Mouse (Mus musculus): ENCODE measurements around the gene Riox1. TPM values are rescaled to one million over a fixed set of nuclear protein-coding genes. Genes with fewer than 3 reads are reported as not detected.

Riox1 gene
- polyA plus RNA-seq, 1 experiment from 2014 or later = 7.2 TPM

- Histone ChIP-seq H3K36me3 (ENCODE audit: control insufficient read depth, insufficient read depth, low read length) (no peaks in the 10 kb centered on the region), H3K4me1 (ENCODE audit: control insufficient read depth, insufficient read depth, low read depth, low read length) (no peaks in the 10 kb centered on the region), H3K9me3 (ENCODE audit: control insufficient read depth, low read length) (no peaks in the 10 kb centered on the region), H3K27me3 (replicated peaks; ENCODE audit: control insufficient read depth, insufficient read depth, low read length) (no peaks in the 10 kb centered on the region), H3K27ac (ENCODE audit: low read depth, low read length) (no peak overlapping the region), H3K9ac (ENCODE audit: low read depth, low read length) (no peak overlapping the region), H3K4me3 (ENCODE audit: low read length) (no peak overlapping the region), H3K4me2 (ENCODE audit: low read length) (no peak overlapping the region)
- WGBS = 65% methylated on average over 4 of the region's 4 CpGs
- ATAC-seq = no peak
Observed at GRCm38 (mm10) chr12:83940031-83940430, 10.4 kb upstream of the Riox1 start.

DNA sequence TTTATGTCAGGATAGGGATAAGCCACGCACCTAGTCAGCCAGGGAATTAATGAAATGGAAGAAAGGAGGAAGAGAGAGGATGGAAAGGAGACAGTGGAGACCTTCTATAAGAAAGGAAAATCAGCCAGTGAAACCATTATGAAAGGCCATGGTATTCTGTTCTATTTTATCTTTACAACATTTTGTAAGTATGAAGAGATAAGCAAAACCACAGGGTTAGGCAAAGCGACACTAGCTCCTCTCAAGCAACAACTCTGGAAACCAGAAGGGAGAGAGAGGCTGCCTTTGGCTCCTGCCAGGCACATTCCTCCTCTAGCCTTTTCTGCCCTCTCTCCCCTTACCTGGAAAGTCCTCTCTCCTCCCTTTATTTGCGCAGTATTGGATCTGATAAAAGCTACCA is 8.5 kb upstream of the Riox1 start:
- 81% methylated on average over 3 of the region's 3 CpGs for WGBS
- H3K4me2 ChIP-seq (ENCODE audit: low read length) = no peak overlapping the region

GRCm38 (mm10) chr12:83947260-83947811 is 3.1 kb upstream of the Riox1 start:
- Histone ChIP-seq H3K9ac (ENCODE audit: low read depth, low read length) (no peak overlapping the region), H3K27me3 (replicated peaks; ENCODE audit: control insufficient read depth, insufficient read depth, low read length) (no peaks in the 10 kb centered on the region), H3K4me3 (ENCODE audit: low read length) (no peak overlapping the region), H3K4me2 (ENCODE audit: low read length) (no peak overlapping the region), H3K4me1 (ENCODE audit: control insufficient read depth, insufficient read depth, low read depth, low read length) (peaks cover 15% of the 10 kb centered on the region), H3K9me3 (ENCODE audit: control insufficient read depth, low read length) (no peaks in the 10 kb centered on the region), H3K36me3 (ENCODE audit: control insufficient read depth, insufficient read depth, low read length) (no peaks in the 10 kb centered on the region), H3K27ac (ENCODE audit: low read depth, low read length) (no peak overlapping the region)
- WGBS = 83% methylated on average over 8 of the region's 8 CpGs
- ATAC-seq = no peak

More for the DNA sequence above, 8.5 kb upstream of the Riox1 start:
- no peak overlapping the region for H3K27ac ChIP-seq (ENCODE audit: low read depth, low read length)
- no peak for ATAC-seq
- no peak overlapping the region for H3K9ac ChIP-seq (ENCODE audit: low read depth, low read length)
- no peaks in the 10 kb centered on the region for H3K36me3 ChIP-seq (ENCODE audit: control insufficient read depth, insufficient read depth, low read length)
- no peaks in the 10 kb centered on the region for H3K9me3 ChIP-seq (ENCODE audit: control insufficient read depth, low read length)
- H3K4me3 ChIP-seq (ENCODE audit: low read length) = no peak overlapping the region
- no peaks in the 10 kb centered on the region for H3K4me1 ChIP-seq (ENCODE audit: control insufficient read depth, insufficient read depth, low read depth, low read length)
- no peaks in the 10 kb centered on the region for H3K27me3 ChIP-seq (replicated peaks; ENCODE audit: control insufficient read depth, insufficient read depth, low read length)

DNA sequence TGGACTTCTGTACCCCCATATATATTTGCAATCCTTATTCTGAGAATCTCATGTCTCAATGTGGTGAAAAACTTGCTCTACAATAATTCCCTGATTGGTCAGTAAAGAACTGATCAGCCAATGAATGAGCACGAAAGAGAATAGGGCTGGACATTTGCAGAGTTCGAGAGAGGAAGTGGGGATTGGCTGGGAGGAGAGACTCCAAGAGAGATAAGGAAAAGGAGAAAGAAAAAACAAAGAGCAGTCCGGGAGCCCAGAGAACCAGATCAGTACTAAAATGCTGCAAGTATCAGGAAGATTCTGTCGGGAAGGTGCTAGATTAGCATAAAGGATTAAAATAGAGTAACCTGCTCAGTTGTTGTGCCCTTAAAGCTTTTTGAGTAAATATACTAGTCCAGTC is 1.4 kb upstream of the Riox1 start:
- no peak for ATAC-seq
- Histone ChIP-seq H3K27me3 (replicated peaks; ENCODE audit: control insufficient read depth, insufficient read depth, low read length) (no peaks in the 10 kb centered on the region), H3K4me3 (ENCODE audit: low read length) (no peak overlapping the region), H3K9me3 (ENCODE audit: control insufficient read depth, low read length) (no peaks in the 10 kb centered on the region), H3K36me3 (ENCODE audit: control insufficient read depth, insufficient read depth, low read length) (no peaks in the 10 kb centered on the region), H3K4me2 (ENCODE audit: low read length) (no peak overlapping the region), H3K9ac (ENCODE audit: low read depth, low read length) (no peak overlapping the region), H3K4me1 (ENCODE audit: control insufficient read depth, insufficient read depth, low read depth, low read length) (peaks cover 19% of the 10 kb centered on the region), H3K27ac (ENCODE audit: low read depth, low read length) (no peak overlapping the region)
- 82% methylated on average over 4 of the region's 4 CpGs for WGBS

GRCm38 (mm10) chr12:83949776-83950492 is 474 bp upstream of the Riox1 start:
- WGBS = 27% methylated on average over 11 of the region's 11 CpGs
- H3K27ac ChIP-seq (ENCODE audit: low read depth, low read length) = no peak overlapping the region; the same call in 1 of the 2 replicates

GRCm38 (mm10) chr12:83950840-83951701 is 663 bp downstream of the Riox1 start:
- Histone ChIP-seq H3K9ac (ENCODE audit: low read depth, low read length) (peak overlapping the region; percentile 85), H3K4me2 (ENCODE audit: low read length) (peak overlapping the region; percentile 64), H3K9me3 (ENCODE audit: control insufficient read depth, low read length) (no peaks in the 10 kb centered on the region), H3K27me3 (replicated peaks; ENCODE audit: control insufficient read depth, insufficient read depth, low read length) (no peaks in the 10 kb centered on the region), H3K27ac (ENCODE audit: low read depth, low read length) (peak overlapping the region; percentile 88), H3K36me3 (ENCODE audit: control insufficient read depth, insufficient read depth, low read length) (peaks cover 4% of the 10 kb centered on the region), H3K4me1 (ENCODE audit: control insufficient read depth, insufficient read depth, low read depth, low read length) (peaks cover 19% of the 10 kb centered on the region), H3K4me3 (ENCODE audit: low read length) (peak overlapping the region; percentile 97)
- peak; percentile 58 for ATAC-seq
- under 1% methylated on average over 107 of the region's 116 CpGs for WGBS

More at GRCm38 (mm10) chr12:83949776-83950492, 474 bp upstream of the Riox1 start:
- no peak for ATAC-seq
- peak overlapping the region; percentile 64 for H3K4me2 ChIP-seq (ENCODE audit: low read length)
- H3K9me3 ChIP-seq (ENCODE audit: control insufficient read depth, low read length) = no peaks in the 10 kb centered on the region
- peak overlapping the region; percentile 53 for H3K9ac ChIP-seq (ENCODE audit: low read depth, low read length)
- peaks cover 19% of the 10 kb centered on the region for H3K4me1 ChIP-seq (ENCODE audit: control insufficient read depth, insufficient read depth, low read depth, low read length)
- H3K36me3 ChIP-seq (ENCODE audit: control insufficient read depth, insufficient read depth, low read length) = no peaks in the 10 kb centered on the region
- peak overlapping the region; percentile 97 for H3K4me3 ChIP-seq (ENCODE audit: low read length)
- no peaks in the 10 kb centered on the region for H3K27me3 ChIP-seq (replicated peaks; ENCODE audit: control insufficient read depth, insufficient read depth, low read length)

DNA sequence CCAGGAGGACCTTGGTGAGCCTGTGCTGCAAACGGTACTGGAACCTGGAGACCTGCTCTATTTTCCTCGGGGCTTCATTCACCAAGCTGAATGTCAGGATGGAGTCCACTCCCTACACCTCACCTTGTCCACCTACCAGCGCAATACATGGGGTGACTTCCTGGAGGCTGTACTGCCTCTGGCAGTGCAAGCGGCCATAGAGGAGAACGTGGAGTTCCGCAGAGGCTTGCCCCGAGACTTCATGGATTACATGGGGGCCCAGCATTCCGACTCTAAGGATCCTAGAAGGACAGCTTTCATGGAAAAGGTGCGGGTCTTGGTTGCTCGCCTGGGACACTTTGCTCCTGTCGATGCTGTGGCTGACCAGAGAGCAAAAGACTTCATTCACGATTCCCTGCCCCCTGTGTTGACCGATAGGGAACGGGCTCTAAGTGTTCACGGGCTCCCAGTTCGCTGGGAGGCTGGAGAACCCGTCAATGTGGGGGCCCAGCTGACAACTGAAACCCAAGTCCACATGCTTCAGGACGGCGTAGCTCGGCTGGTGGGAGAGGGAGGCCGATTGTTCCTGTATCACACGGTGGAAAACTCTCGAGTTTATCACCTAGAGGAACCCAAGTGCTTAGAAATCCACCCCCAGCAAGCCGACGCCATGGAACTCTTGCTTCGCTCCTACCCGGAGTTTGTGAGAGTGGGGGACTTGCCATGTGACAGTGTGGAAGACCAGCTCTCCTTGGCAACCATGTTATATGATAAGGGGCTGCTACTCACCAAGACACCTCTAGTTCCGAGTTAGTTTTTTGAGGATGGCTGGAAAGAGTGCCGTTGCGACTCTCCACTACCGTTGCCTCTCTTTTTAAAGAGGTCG is 1.5 kb downstream of the Riox1 start:
- no peaks in the 10 kb centered on the region for H3K9me3 ChIP-seq (ENCODE audit: control insufficient read depth, low read length)
- no peak for ATAC-seq
- peaks cover 19% of the 10 kb centered on the region for H3K4me1 ChIP-seq (ENCODE audit: control insufficient read depth, insufficient read depth, low read depth, low read length)
- WGBS = 68% methylated on average over 32 of the region's 32 CpGs
- peak overlapping the region; percentile 64 for H3K4me2 ChIP-seq (ENCODE audit: low read length)
- peak overlapping the region; percentile 85 for H3K9ac ChIP-seq (ENCODE audit: low read depth, low read length)
- no peaks in the 10 kb centered on the region for H3K27me3 ChIP-seq (replicated peaks; ENCODE audit: control insufficient read depth, insufficient read depth, low read length)
- peak overlapping the region; percentile 97 for H3K4me3 ChIP-seq (ENCODE audit: low read length)
- H3K27ac ChIP-seq (ENCODE audit: low read depth, low read length) = no peak overlapping the region
- peaks cover 4% of the 10 kb centered on the region for H3K36me3 ChIP-seq (ENCODE audit: control insufficient read depth, insufficient read depth, low read length)

GRCm38 (mm10) chr12:83958278-83958677 is 7.9 kb downstream of the Riox1 start:
- Histone ChIP-seq H3K36me3 (ENCODE audit: control insufficient read depth, insufficient read depth, low read length) (peaks cover 4% of the 10 kb centered on the region), H3K27me3 (replicated peaks; ENCODE audit: control insufficient read depth, insufficient read depth, low read length) (no peaks in the 10 kb centered on the region), H3K27ac (ENCODE audit: low read depth, low read length) (no peak overlapping the region), H3K4me3 (ENCODE audit: low read length) (no peak overlapping the region), H3K9ac (ENCODE audit: low read depth, low read length) (no peak overlapping the region), H3K4me1 (ENCODE audit: control insufficient read depth, insufficient read depth, low read depth, low read length) (no peaks in the 10 kb centered on the region), H3K9me3 (ENCODE audit: control insufficient read depth, low read length) (no peaks in the 10 kb centered on the region), H3K4me2 (ENCODE audit: low read length) (no peak overlapping the region)
- ATAC-seq = no peak
- 95% methylated on average over 9 of the region's 9 CpGs for WGBS

Data from hindbrain, embryonic 16.5 days (tissue).